Mouse (Mus musculus) layer of hippocampus, adult 2 months (tissue): ENCODE measurements around the gene Wdr19. TPM values are rescaled to one million over a fixed set of nuclear protein-coding genes. Genes with fewer than 3 reads are reported as not detected.

ENCODE experiments used
- DNase-seq, 2 experiments: peaks; one replicate each; pipeline ENCODE4 v3.0.0; 2022; ENCODE audit warnings: low spot score in 2 of 2
- H3K27ac ChIP-seq: fragments of 200-600 bp; 2 replicates; pipeline ENCODE4 v1.8.1; 2022
- H3K4me3 ChIP-seq: fragments of 200-600 bp; 2 replicates; pipeline ENCODE4 v1.8.1; 2022; ENCODE audit warnings: mild to moderate bottlenecking
- CTCF ChIP-seq: fragments of 200-600 bp; conservative IDR thresholded peaks from 2 replicates; pipeline ENCODE4 v1.8.1; 2022; ENCODE audit warnings: antibody characterized with exemption, mild to moderate bottlenecking, moderate library complexity
- total RNA-seq, 2 experiments: library from RNA; stranded (reverse); gene quantifications; 2 replicates each; pipeline ENCODE4 v1.2.3; 2021

Gene Wdr19
- total RNA-seq, 2 experiments from 2014 or later: 22.9 to 23.7 TPM

DNA sequence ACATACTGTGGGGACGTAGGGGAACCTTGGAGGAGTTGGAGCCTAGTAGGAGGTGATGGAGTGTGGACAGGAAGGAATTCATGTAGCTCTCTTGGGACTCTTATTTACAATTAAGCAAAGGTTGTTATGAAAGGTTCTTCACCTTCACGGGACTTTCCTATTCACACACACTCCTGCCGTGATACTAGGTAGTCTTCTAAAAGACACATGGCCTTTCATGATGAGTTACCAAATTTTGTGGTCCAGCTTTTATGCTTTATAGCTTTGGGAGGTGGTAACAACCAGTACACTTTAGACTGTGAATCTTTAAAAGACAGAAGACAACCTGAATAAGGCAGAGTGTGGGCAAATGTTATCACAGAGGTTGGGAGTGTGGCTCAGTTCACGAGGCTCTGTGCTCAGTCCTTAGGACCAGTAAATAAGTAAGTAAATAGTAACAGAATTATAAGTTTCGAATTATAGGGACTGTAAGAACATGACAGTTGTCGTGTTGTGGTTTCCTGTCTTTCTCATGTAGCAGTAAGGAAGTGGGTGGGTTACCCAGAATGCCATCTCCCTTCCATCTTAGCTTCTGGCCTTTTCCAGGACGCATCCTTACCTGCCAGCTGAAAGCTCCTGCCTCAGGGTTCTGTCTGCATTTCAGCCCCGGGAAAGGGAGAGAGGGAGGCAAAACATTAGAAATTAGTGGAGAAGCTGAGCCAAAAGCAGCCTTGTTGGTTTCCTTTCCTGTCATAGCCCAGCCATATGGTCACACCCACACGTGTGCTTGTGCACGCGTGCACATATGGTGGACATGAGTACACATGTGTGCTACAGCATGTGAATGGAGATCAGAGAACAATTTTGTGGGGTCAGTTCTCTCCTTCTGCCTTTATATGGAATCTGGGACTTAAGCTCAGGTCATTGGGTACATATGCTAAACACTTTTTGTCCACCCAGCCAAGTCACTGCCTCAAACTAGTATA is 18.1 kb downstream of the Wdr19 start:
- DNase-seq: peak; percentile 19 to 37
- no peak for TF ChIP-seq CTCF
- Histone ChIP-seq H3K4me3 (no peak overlapping the region), H3K27ac (peak overlapping the region; percentile 59)

DNA sequence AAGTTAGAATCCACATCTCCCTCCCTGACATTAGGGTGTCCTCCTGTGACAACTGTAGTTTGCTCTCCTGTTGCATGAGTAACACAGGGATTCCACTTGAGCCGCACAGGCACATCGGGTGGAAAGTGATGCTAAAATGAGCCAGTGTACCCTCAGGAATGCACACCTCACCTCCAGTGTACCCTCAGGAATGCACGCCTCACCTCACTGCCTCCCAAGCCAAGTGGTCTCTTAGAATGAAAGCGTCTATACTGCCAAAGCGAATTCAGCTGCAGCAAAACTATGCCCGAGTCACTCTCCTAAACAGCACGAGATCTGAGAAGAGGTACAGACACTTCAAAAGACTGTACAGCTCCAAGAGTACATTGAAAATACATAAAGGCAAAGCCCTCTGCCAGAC is 21.5 kb downstream of the Wdr19 start:
- no peak overlapping the region for H3K27ac ChIP-seq
- DNase-seq: no peak
- no peak overlapping the region for H3K4me3 ChIP-seq
- TF ChIP-seq CTCF: no peak

- no peak overlapping the region for H3K27ac ChIP-seq
- no peak overlapping the region for H3K4me3 ChIP-seq
- no peak for TF ChIP-seq CTCF
- DNase-seq: no peak
Observed at GRCm38 (mm10) chr5:65224056-65224455, 24.6 kb downstream of the Wdr19 start.

- no peak overlapping the region for H3K27ac ChIP-seq
- no peak overlapping the region for H3K4me3 ChIP-seq
- TF ChIP-seq CTCF: no peak
Observed at GRCm38 (mm10) chr5:65231289-65232003, 31.9 kb downstream of the Wdr19 start.

GRCm38 (mm10) chr5:65242740-65243139 is 43.2 kb downstream of the Wdr19 start:
- TF ChIP-seq CTCF: peak; percentile 73
- peak in 1 of 2 experiments; percentile 62 for DNase-seq
- Histone ChIP-seq H3K4me3 (no peak overlapping the region), H3K27ac (no peak overlapping the region)

More at GRCm38 (mm10) chr5:65231289-65232003, 31.9 kb downstream of the Wdr19 start:
- no peak for DNase-seq

GRCm38 (mm10) chr5:65247296-65247695 is 47.8 kb downstream of the Wdr19 start:
- no peak for TF ChIP-seq CTCF
- no peak overlapping the region for H3K27ac ChIP-seq
- no peak overlapping the region for H3K4me3 ChIP-seq
- no peak for DNase-seq

- no peak overlapping the region for H3K4me3 ChIP-seq
- TF ChIP-seq CTCF: no peak
- no peak overlapping the region for H3K27ac ChIP-seq
- DNase-seq: no peak
Observed at GRCm38 (mm10) chr5:65250185-65250855, 50.8 kb downstream of the Wdr19 start.

GRCm38 (mm10) chr5:65257910-65258505 is 58.5 kb downstream of the Wdr19 start:
- Histone ChIP-seq H3K27ac (no peak overlapping the region), H3K4me3 (no peak overlapping the region)
- no peak for TF ChIP-seq CTCF
- no peak for DNase-seq

DNA sequence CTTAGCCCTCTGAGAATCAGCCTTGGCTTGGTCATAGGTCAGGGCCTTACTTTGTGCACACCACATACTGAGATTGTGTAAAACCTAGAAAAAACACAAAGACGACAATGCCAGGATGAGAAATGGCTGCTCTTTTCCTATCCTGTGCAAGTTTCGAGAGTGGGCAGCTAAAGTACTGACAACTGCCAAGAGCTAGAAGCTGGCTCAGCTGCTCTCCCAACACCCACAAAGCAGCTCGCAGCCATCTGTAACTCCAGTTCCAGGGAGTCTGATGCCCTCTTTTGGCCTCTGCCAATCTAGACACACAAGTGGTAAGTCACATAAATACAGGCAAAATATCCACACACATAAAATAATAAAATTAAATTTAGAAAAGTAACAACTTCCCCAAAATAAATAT is 74.5 kb downstream of the Wdr19 start:
- DNase-seq: peak; percentile 45 to 59
- Histone ChIP-seq H3K27ac (peak overlapping the region; percentile 68), H3K4me3 (no peak overlapping the region)
- peak; percentile 49 for TF ChIP-seq CTCF

GRCm38 (mm10) chr5:65279133-65279651 is 79.7 kb downstream of the Wdr19 start:
- DNase-seq: no peak
- H3K4me3 ChIP-seq: no peak overlapping the region
- no peak for TF ChIP-seq CTCF
- H3K27ac ChIP-seq: no peak overlapping the region

DNA sequence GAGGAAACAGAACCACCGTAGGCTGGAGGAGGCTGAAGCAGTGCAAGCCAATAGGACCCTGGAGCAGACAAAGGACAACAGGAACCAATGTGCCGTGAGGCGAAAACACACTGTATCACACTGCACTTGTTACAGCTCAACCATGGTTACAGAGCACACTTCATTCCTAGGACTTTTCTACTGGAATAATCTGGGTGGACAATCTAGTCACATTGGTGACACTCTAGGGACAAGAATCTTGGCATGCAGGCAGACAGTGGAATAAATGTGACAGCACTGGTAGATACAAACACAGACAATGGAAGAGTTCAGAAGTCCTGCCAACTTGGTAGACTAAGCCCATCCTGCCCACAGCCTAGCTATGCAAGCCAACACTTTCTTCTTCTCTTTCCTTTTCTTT is 81.7 kb downstream of the Wdr19 start:
- no peak overlapping the region for H3K27ac ChIP-seq
- TF ChIP-seq CTCF: no peak
- H3K4me3 ChIP-seq: no peak overlapping the region
- DNase-seq: no peak

GRCm38 (mm10) chr5:65284171-65284570 is 84.7 kb downstream of the Wdr19 start:
- Histone ChIP-seq H3K4me3 (no peak overlapping the region), H3K27ac (no peak overlapping the region)
- TF ChIP-seq CTCF: peak; percentile 59
- DNase-seq: no peak
